ENCODE assay signal across 10 mouse cellular contexts in genomic region chr7:12992222-12992621, GRCm38 (mm10). TPM values are rescaled to one million over a fixed set of nuclear protein-coding genes. Genes with fewer than 3 reads are reported as not detected.
DNase-seq lines count a peak whose midpoint lies in the region; ATAC-seq and TF ChIP-seq lines count a peak whose summit lies in the region.
"Had no signal": no experiment of that assay in that cellular context is flagged by ENCODE, and none has a peak within 500 bp of the region (broad histone marks: within the 10 kb centered on the region; RNA-seq: fewer than 3 reads in every experiment).

No protein-coding gene starts in this region.

- H3K4me3 ChIP-seq in kidney, adult 2 months (ENCODE audit: insufficient read depth, low read depth, low read length) = no peak overlapping the region
- H3K4me3 ChIP-seq in E14TG2a.4 (replicated peaks; ENCODE audit: low read length) = no peak overlapping the region
- H3K4me3 ChIP-seq: myocyte had no signal

- no peaks in the 10 kb centered on the region for H3K27me3 ChIP-seq in kidney, adult 2 months (replicated peaks; ENCODE audit: control insufficient read depth, insufficient read depth, low read length)
- no peaks in the 10 kb centered on the region for H3K27me3 ChIP-seq in E14TG2a.4 (ENCODE audit: insufficient read depth, low read length)

- 7% methylated on average over 3 of the region's 3 CpGs for WGBS in kidney, adult 2 months

- H3K36me3 ChIP-seq in kidney, adult 2 months (ENCODE audit: control insufficient read depth, insufficient read depth, low read length) = no peaks in the 10 kb centered on the region
- no peaks in the 10 kb centered on the region for H3K36me3 ChIP-seq in E14TG2a.4 (ENCODE audit: insufficient read depth, low read length)

- peak; percentile 79 for ATAC-seq in common myeloid progenitor, adult 5-6 weeks (replicated peaks; ENCODE audit: low read depth, poor library complexity, severe bottlenecking)

- DNase-seq in kidney, adult 2 months = peak; percentile 27
- no peak for DNase-seq in kidney, adult 18-20 months
- peak; percentile 36 for DNase-seq in retina, embryonic 14.5 days (ENCODE audit: low spot score)
- DNase-seq in cerebellum, postnatal 4 days (ENCODE audit: low spot score in 2 of 2) = no peak
- no peak for DNase-seq in urinary bladder, postnatal 4 days (ENCODE audit: low spot score in 2 of 2)
- no peak for DNase-seq in cerebellum, adult 9-10 months

- TF ChIP-seq CTCF in kidney, adult 2 months (conservative IDR thresholded peaks at IDR 0.05; ENCODE audit: insufficient read depth, insufficient read length, low read depth, low read length) = no peak
- TF ChIP-seq CTCF in E14TG2a.4 (conservative IDR thresholded peaks at IDR 0.05; ENCODE audit: low read length) = peak; percentile 90

- no peaks in the 10 kb centered on the region for H3K9me3 ChIP-seq in E14TG2a.4 (ENCODE audit: low read length)

- TF ChIP-seq POLR2A in kidney, adult 2 months (IDR thresholded peaks at IDR 0.05; ENCODE audit: low read depth, low read length) = no peak

- H3K4me1 ChIP-seq in kidney, adult 2 months (ENCODE audit: control insufficient read depth, insufficient read depth, low read length) = no peaks in the 10 kb centered on the region
- H3K4me1 ChIP-seq in E14TG2a.4 (replicated peaks; ENCODE audit: low read depth, low read length) = peaks cover 17% of the 10 kb centered on the region

- H3K27ac ChIP-seq in kidney, adult 2 months (ENCODE audit: insufficient read depth, low read depth, low read length) = no peak overlapping the region

RNA-seq across cellular contexts. Expression of gene Slc27a5, which starts 5.8 kb away (rescaled TPM):
- polyA plus RNA-seq in kidney, adult 2 months (2012; rRNA removed) = 0.56 and 0.69 TPM in 2 replicates
- total RNA-seq in common myeloid progenitor, adult 5-6 weeks (2017) = not detected in 2 replicates
- polyA plus RNA-seq: limb, embryonic 11.5 days; myocyte had no signal

RNA-seq across cellular contexts. Expression of gene Trim28, which starts 6.7 kb away (rescaled TPM):
- polyA plus RNA-seq in kidney, adult 2 months (2012; rRNA removed) = 186 and 191 TPM in 2 replicates
- total RNA-seq in common myeloid progenitor, adult 5-6 weeks (2017) = 481 and 549 TPM in 2 replicates

RNA-seq across cellular contexts. Expression of gene Zfp446, which starts 14.6 kb away (rescaled TPM):
- 5.4 and 6.2 TPM in 2 replicates for polyA plus RNA-seq in kidney, adult 2 months (2012; rRNA removed)
- total RNA-seq in common myeloid progenitor, adult 5-6 weeks (2017) = 3.7 and 3.8 TPM in 2 replicates

RNA-seq across cellular contexts. Expression of gene Zbtb45, which starts 17.6 kb away (rescaled TPM):
- polyA plus RNA-seq in kidney, adult 2 months (2012; rRNA removed) = 14.1 and 15.0 TPM in 2 replicates
- 9.7 and 9.8 TPM in 2 replicates for total RNA-seq in common myeloid progenitor, adult 5-6 weeks (2017)

RNA-seq across cellular contexts. Expression of gene Zfp324, which starts 26.6 kb away (rescaled TPM):
- polyA plus RNA-seq in kidney, adult 2 months (2012; rRNA removed) = 4.8 and 5.9 TPM in 2 replicates
- 6.7 and 8.0 TPM in 2 replicates for total RNA-seq in common myeloid progenitor, adult 5-6 weeks (2017)

Comparison
In these comparisons a context has a peak if more than half of its experiments do, and no peak if none do; other contexts are left out.
1. DNase-seq: peak in kidney, adult 2 months (single experiment) and retina, embryonic 14.5 days (single experiment); none in kidney, adult 18-20 months (single experiment), cerebellum, postnatal 4 days (0 of 2), urinary bladder, postnatal 4 days (0 of 2) and cerebellum, adult 9-10 months (single experiment).